Mouse (Mus musculus) C3H10T1/2 (cell line): ENCODE measurements around the gene Spryd4. TPM values are rescaled to one million over a fixed set of nuclear protein-coding genes. Genes with fewer than 3 reads are reported as not detected.

Experiments used
- polyA plus RNA-seq, 2 experiments: library from polyadenylated mRNA; unstranded; fragments of >200 nt; fragmentation: generic; extraction: Trizol; gene quantifications; one replicate each; pipeline ENCODE4 v1.2.1; 2012; ENCODE audit warnings: missing spikeins in 2 of 2

The Spryd4 gene
- 10 to 100 TPM in 1 of 2 experiments, 1 to 10 TPM in 1; 6.2 to 11.1 TPM for polyA plus RNA-seq

DNA sequence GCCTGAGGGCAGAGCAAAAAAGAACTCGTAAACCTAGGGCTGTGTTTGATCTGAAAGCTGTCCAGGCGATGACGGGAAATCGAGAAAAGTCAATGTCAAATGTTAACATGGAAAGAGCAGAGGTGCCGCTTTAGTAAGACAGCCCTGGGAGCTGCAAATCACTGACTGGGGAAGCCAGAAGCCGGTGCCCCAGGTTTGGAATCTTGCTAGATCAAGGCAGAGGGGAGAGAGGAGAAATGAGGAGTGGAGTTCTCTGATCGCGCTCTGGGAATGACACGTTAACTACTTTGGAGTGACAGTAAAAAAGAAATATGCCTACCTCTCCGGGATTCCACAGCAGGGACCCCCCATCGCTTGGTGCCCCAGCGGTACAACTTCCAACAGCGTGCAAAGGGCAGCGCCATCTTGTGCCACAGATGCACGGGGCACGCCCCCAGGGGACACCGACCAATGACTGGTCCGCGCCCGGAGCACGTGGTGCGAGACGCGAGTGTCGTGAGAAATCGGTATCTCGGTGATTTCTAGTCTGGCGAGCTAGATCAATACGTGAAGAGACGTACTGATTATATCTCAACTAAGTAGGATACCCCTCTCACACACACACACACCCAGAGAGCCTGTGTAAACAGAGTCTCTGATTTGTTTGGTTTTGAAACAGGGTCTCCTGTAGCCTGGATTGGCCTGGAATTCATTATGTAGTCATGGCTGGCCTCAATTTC, at the start of gene Spryd4:
Gene Spryd4 (minus strand): TSS at position 418 of the 719 bp plus-strand sequence.

GRCm38 (mm10) chr10:128253677-128254255, 42.2 kb upstream of the Spryd4 start, which contains the start of gene Apon:
Gene Apon (plus strand): TSS chr10:128254096.

DNA sequence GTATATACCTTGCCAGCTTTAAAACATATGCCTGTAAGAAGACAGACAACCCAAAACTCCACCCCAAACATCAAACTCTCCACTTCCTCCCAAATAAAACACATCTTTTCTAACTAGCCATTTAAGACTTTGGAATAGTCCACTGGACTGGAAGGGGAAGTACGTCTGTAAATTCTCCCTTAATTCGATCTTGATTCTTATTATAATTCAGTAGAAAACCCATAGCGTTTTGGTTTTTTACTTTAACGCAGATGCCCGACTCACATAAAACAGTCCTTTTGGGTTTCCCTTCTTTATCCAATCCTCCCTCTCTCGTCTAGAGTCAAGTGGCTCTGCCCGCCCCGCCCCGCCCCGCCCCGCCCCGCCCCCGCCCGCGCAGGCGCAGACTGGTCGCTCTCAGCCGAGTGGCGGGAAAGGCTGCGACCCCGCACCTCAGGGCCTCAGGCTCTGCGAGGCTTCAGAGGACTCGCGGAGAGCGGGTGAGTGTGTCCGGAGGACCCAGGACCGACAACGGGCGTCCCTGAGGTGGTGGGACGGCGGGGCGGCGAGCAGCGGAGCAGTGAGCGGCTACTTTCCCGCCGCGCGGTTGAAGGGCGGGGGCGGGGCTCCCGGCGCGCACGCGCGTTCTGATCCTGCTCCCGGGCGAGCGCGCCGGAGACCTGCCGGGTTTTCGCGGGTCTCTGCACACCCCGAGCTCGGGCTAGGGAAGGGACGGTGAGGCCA, 20.3 kb upstream of the Spryd4 start, which contains the start of gene Timeless:
Gene Timeless (plus strand): TSS at position 369 of the 723 bp plus-strand sequence.

GRCm38 (mm10) chr10:128225538-128225937, 13.9 kb upstream of the Spryd4 start, which contains the start of gene Mip:
Gene Mip (plus strand): TSS chr10:128225838.

GRCm38 (mm10) chr10:128194024-128194550, 17.5 kb downstream of the Spryd4 start, which contains the start of gene Gls2:
Gene Gls2 (plus strand): TSS chr10:128194457.

DNA sequence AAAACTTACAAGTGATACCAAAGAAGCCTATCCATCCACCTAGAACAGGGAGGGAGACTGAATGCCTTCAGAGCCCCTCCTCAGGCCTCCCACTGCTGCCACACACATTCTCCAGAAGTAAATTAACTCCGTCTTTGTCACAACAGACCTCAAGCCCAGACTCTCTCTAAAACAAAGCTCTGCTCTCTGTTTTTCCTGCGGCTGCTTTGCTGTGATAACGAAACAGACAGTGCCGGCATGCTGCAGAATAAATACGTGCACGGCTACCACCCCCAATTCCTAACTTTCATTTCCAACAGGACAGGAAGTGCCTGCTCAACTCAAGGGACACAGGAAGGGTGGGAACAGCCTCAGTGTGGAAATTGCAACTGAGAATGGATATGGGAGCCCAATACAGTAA, 31.6 kb downstream of the Spryd4 start, which contains the start of gene Rbms2:
Gene Rbms2 (minus strand): TSS at position 309 of the 400 bp plus-strand sequence.

Other genes with a start within 250 kb of the Spryd4 start
- not detected for gene Hsd17b6, start 204.2 kb downstream of the Spryd4 start, polyA plus RNA-seq
- 10 to 100 TPM in 1 of 2 experiments, 1 to 10 TPM in 1; 6.8 to 30.2 TPM for gene Prim1, start 196.6 kb downstream of the Spryd4 start, polyA plus RNA-seq
- 100 to 1,000 TPM; 209 to 827 TPM for gene Naca, start 176.2 kb downstream of the Spryd4 start, polyA plus RNA-seq
- gene Ptges3, start 152.9 kb downstream of the Spryd4 start, polyA plus RNA-seq, result 10 to 100 TPM; 17.0 to 55.7 TPM
- gene Atp5b, start 128.5 kb downstream of the Spryd4 start, polyA plus RNA-seq, result 1,000 to 10,000 TPM; 2,355 to 2,584 TPM
- gene Baz2a, start 120.2 kb downstream of the Spryd4 start, polyA plus RNA-seq, result 1 to 10 TPM in 1 of 2 experiments, under 1 TPM in 1; 0.94 to 8.9 TPM
- gene Rbms2, start 31.5 kb downstream of the Spryd4 start, polyA plus RNA-seq, result 100 to 1,000 TPM in 1 of 2 experiments, 10 to 100 TPM in 1; 52.3 to 119 TPM
- gene Gls2, start 17.4 kb downstream of the Spryd4 start, polyA plus RNA-seq, result 1 to 10 TPM; 3.1 to 3.2 TPM
- gene Mip, start 14.0 kb upstream of the Spryd4 start, polyA plus RNA-seq, result not detected
- 10 to 100 TPM in 1 of 2 experiments, 1 to 10 TPM in 1; 7.9 to 10.5 TPM for gene Timeless, start 20.3 kb upstream of the Spryd4 start, polyA plus RNA-seq
- gene Apon, start 42.3 kb upstream of the Spryd4 start, polyA plus RNA-seq, result under 1 TPM; 0.15 to 0.21 TPM
- not detected for gene Apof, start 56.9 kb upstream of the Spryd4 start, polyA plus RNA-seq
- 10 to 100 TPM in 1 of 2 experiments, 1 to 10 TPM in 1; 1.4 to 16.2 TPM for gene Stat2, start 58.8 kb upstream of the Spryd4 start, polyA plus RNA-seq
- gene Il23a, start 86.9 kb upstream of the Spryd4 start, polyA plus RNA-seq, result not detected
- gene Pan2, start 91.5 kb upstream of the Spryd4 start, polyA plus RNA-seq, result 10 to 100 TPM in 1 of 2 experiments, 1 to 10 TPM in 1; 1.8 to 14.3 TPM
- 100 to 1,000 TPM in 1 of 2 experiments, 10 to 100 TPM in 1; 94.1 to 341 TPM for gene Cnpy2, start 110.7 kb upstream of the Spryd4 start, polyA plus RNA-seq
- gene Cs, start 125.9 kb upstream of the Spryd4 start, polyA plus RNA-seq, result 100 to 1,000 TPM; 126 to 134 TPM
- gene Coq10a, start 157.2 kb upstream of the Spryd4 start, polyA plus RNA-seq, result 10 to 100 TPM; 14.3 to 38.1 TPM
- gene Ankrd52, start 165.3 kb upstream of the Spryd4 start, polyA plus RNA-seq, result 10 to 100 TPM in 1 of 2 experiments, 1 to 10 TPM in 1; 3.8 to 14.4 TPM
- under 1 TPM in 1 of 2 experiments, not detected in 1; 0.08 TPM for gene Slc39a5, start 189.4 kb upstream of the Spryd4 start, polyA plus RNA-seq
- gene Nabp2, start 199.7 kb upstream of the Spryd4 start, polyA plus RNA-seq, result 100 to 1,000 TPM; 126 to 174 TPM
- 10 to 100 TPM; 15.9 to 29.8 TPM for gene Rnf41, start 199.8 kb upstream of the Spryd4 start, polyA plus RNA-seq
- gene Smarcc2, start 247.4 kb upstream of the Spryd4 start, polyA plus RNA-seq, result 100 to 1,000 TPM in 1 of 2 experiments, 10 to 100 TPM in 1; 20.1 to 111 TPM